Mouse (Mus musculus): Measurements from ENCODE around the gene Dcp1b.

- TF ChIP-seq CTCF (IDR thresholded peaks at IDR 0.05; ENCODE audit: low read depth, low read length) (peak; percentile 59), POLR2A (IDR thresholded peaks at IDR 0.05; ENCODE audit: insufficient read depth, low read length) (no peak)
These were observed 45.4 kb upstream of the Dcp1b start for GRCm38 (mm10) chr6:119129664-119130063.
